Mouse (Mus musculus) spleen, adult 12 weeks (tissue): Measurements from ENCODE around the gene Tgm2.

Experiments
- DNase-seq: peaks from one replicate; pipeline ENCODE4 v3.0.0; 2022; ENCODE audit warnings: low spot score

Gene Tgm2

GRCm38 (mm10) chr2:158146223-158146622, at the start of gene Tgm2:
TSS of gene Tgm2 (minus strand) at chr2:158146436.
- peak; percentile 91 for DNase-seq

GRCm38 (mm10) chr2:158194945-158195640, 48.9 kb upstream of the Tgm2 start:
- no peak for DNase-seq

GRCm38 (mm10) chr2:158193611-158194336, 47.5 kb upstream of the Tgm2 start:
- no peak for DNase-seq

- DNase-seq, result no peak
Observed at GRCm38 (mm10) chr2:158191098-158191497, 44.9 kb upstream of the Tgm2 start.

- DNase-seq, result no peak
Observed at GRCm38 (mm10) chr2:158189451-158189850, 43.2 kb upstream of the Tgm2 start.

GRCm38 (mm10) chr2:158186206-158186871, 40.1 kb upstream of the Tgm2 start:
- DNase-seq, result no peak

GRCm38 (mm10) chr2:158183266-158183665, 37.0 kb upstream of the Tgm2 start:
- no peak for DNase-seq

GRCm38 (mm10) chr2:158181932-158182331, 35.7 kb upstream of the Tgm2 start:
- DNase-seq, result no peak

GRCm38 (mm10) chr2:158180797-158181196, 34.6 kb upstream of the Tgm2 start:
- no peak for DNase-seq

GRCm38 (mm10) chr2:158179370-158180111, 33.3 kb upstream of the Tgm2 start:
- DNase-seq, result no peak

- DNase-seq, result no peak
Observed at GRCm38 (mm10) chr2:158178696-158179369, 32.6 kb upstream of the Tgm2 start.

GRCm38 (mm10) chr2:158178139-158178538, 31.9 kb upstream of the Tgm2 start:
- no peak for DNase-seq

- DNase-seq, result no peak
Observed at GRCm38 (mm10) chr2:158177574-158177973, 31.3 kb upstream of the Tgm2 start.

- no peak for DNase-seq
Observed at GRCm38 (mm10) chr2:158176763-158177162, 30.5 kb upstream of the Tgm2 start.

GRCm38 (mm10) chr2:158175433-158175832, 29.2 kb upstream of the Tgm2 start:
- no peak for DNase-seq

- DNase-seq, result no peak
Observed at GRCm38 (mm10) chr2:158174958-158175357, 28.7 kb upstream of the Tgm2 start.

- no peak for DNase-seq
Observed at GRCm38 (mm10) chr2:158174438-158174837, 28.2 kb upstream of the Tgm2 start.

GRCm38 (mm10) chr2:158170394-158170793, 24.2 kb upstream of the Tgm2 start:
- DNase-seq, result no peak

GRCm38 (mm10) chr2:158169771-158170170, 23.5 kb upstream of the Tgm2 start:
- no peak for DNase-seq

- DNase-seq, result no peak
Observed at GRCm38 (mm10) chr2:158169351-158169750, 23.1 kb upstream of the Tgm2 start.

- DNase-seq, result no peak
Observed at GRCm38 (mm10) chr2:158168741-158169211, 22.5 kb upstream of the Tgm2 start.
